Mouse (Mus musculus) intestine, embryonic 15.5 days (tissue): Measurements from ENCODE around the gene Npffr2. TPM values are rescaled to one million over a fixed set of nuclear protein-coding genes. Genes with fewer than 3 reads are reported as not detected.
"Not testable (repeated sequence)": the region's sequence is repeated elsewhere in the genome, so short reads cannot be mapped to it uniquely, and the experiment has no call there.

ENCODE experiments used
- ATAC-seq: fragments of 200-750 bp; cut with Nextera tagmentation; 2 replicates; pipeline ENCODE4 v1.8.0; 2017; ENCODE audit warnings: moderate TSS enrichment, moderate library complexity
- H3K27ac ChIP-seq: fragments of 300-500 bp; sonication (generic); 2 replicates; pipeline ENCODE4 v1.5.1; 2015; ENCODE audit warnings: mild to moderate bottlenecking, inconsistent platforms
- H3K27me3 ChIP-seq: fragments of 300-500 bp; sonication (generic); replicated peaks from 2 replicates; pipeline ENCODE4 v1.6.1; 2015; ENCODE audit warnings: inconsistent platforms
- H3K36me3 ChIP-seq: fragments of 300-500 bp; sonication (generic); 2 replicates; pipeline ENCODE4 v1.6.1; 2015; ENCODE audit warnings: inconsistent platforms
- H3K4me1 ChIP-seq: fragments of 300-500 bp; sonication (generic); replicated peaks from 2 replicates; pipeline ENCODE4 v1.6.1; 2015; ENCODE audit warnings: inconsistent platforms
- H3K4me2 ChIP-seq: fragments of 300-500 bp; sonication (generic); replicated peaks from 2 replicates; pipeline ENCODE4 v1.6.1; 2015; ENCODE audit warnings: mild to moderate bottlenecking, inconsistent platforms
- H3K4me3 ChIP-seq: fragments of 300-500 bp; sonication (generic); replicated peaks from 2 replicates; pipeline ENCODE4 v1.5.1; 2015; ENCODE audit warnings: inconsistent platforms
- H3K9ac ChIP-seq: fragments of 300-500 bp; sonication (generic); 2 replicates; pipeline ENCODE4 v1.6.1; 2015; ENCODE audit warnings: inconsistent platforms
- H3K9me3 ChIP-seq: fragments of 300-500 bp; sonication (generic); 2 replicates; pipeline ENCODE4 v1.6.1; 2016; ENCODE audit warnings: inconsistent platforms
- WGBS: fragments of 180-500 bp; shearing (Covaris S2); methylation state at CpG from one replicate; pipeline ENCODE4 v1.1.7; 2015; 5-methylcytosine and 5-hydroxymethylcytosine counted together
- polyA plus RNA-seq: library from polyadenylated mRNA; unstranded; fragments of >200 nt; fragmentation: Nextera tagmentation; extraction: Ambion mirVana; gene quantifications from 2 replicates; pipeline ENCODE4 v1.2.1, GENCODE M21; 2015

Npffr2 gene
- not detected in 2 replicates for polyA plus RNA-seq

GRCm38 (mm10) chr5:89526878-89527578 lies at the start of gene Npffr2:
Gene Npffr2, plus strand, starts transcription at chr5:89527429.
- ATAC-seq = peak; percentile 98
- Histone ChIP-seq H3K36me3 (no peaks in the 10 kb centered on the region), H3K9ac (no peak within 1 kb of the TSS), H3K9me3 (no peaks in the 10 kb centered on the region), H3K4me1 (peaks cover 2% of the 10 kb centered on the region; the same call in 1 of the 2 replicates), H3K4me2 (peak within 1 kb of the TSS; percentile 77), H3K27ac (no peak within 1 kb of the TSS), H3K4me3 (peak within 1 kb of the TSS; percentile 32), H3K27me3 (no peaks in the 10 kb centered on the region)
- 6% methylated on average over 23 of the region's 23 CpGs for WGBS

GRCm38 (mm10) chr5:89492560-89492959 lies 34.7 kb upstream of the Npffr2 start:
- WGBS = 91% methylated on average over 1 of the region's 1 CpGs
- Histone ChIP-seq H3K27ac (no peak overlapping the region), H3K27me3 (no peaks in the 10 kb centered on the region), H3K9me3 (no peaks in the 10 kb centered on the region), H3K36me3 (no peaks in the 10 kb centered on the region), H3K4me1 (no peaks in the 10 kb centered on the region), H3K4me2 (no peak overlapping the region), H3K4me3 (no peak overlapping the region), H3K9ac (no peak overlapping the region)
- ATAC-seq = no peak

GRCm38 (mm10) chr5:89500182-89500581 lies 27.0 kb upstream of the Npffr2 start:
- Histone ChIP-seq H3K4me3 (no peak overlapping the region), H3K27ac (no peak overlapping the region), H3K9me3 (no peaks in the 10 kb centered on the region), H3K4me1 (no peaks in the 10 kb centered on the region), H3K36me3 (no peaks in the 10 kb centered on the region), H3K9ac (no peak overlapping the region), H3K27me3 (no peaks in the 10 kb centered on the region), H3K4me2 (no peak overlapping the region)
- WGBS = 65% methylated on average over 6 of the region's 6 CpGs
- no peak for ATAC-seq

GRCm38 (mm10) chr5:89518641-89519040 lies 8.6 kb upstream of the Npffr2 start:
- no peak overlapping the region for H3K4me2 ChIP-seq
- no peak for ATAC-seq
- no peak overlapping the region for H3K27ac ChIP-seq
- H3K36me3 ChIP-seq = no peaks in the 10 kb centered on the region
- no peak overlapping the region for H3K9ac ChIP-seq
- no peaks in the 10 kb centered on the region for H3K9me3 ChIP-seq
- no peak overlapping the region for H3K4me3 ChIP-seq
- H3K4me1 ChIP-seq = no peaks in the 10 kb centered on the region
- H3K27me3 ChIP-seq = no peaks in the 10 kb centered on the region
- 72% methylated on average over 4 of the region's 4 CpGs for WGBS

- H3K4me3 ChIP-seq = peak overlapping the region; percentile 32
- H3K27ac ChIP-seq = no peak overlapping the region
- H3K4me1 ChIP-seq = peaks cover 2% of the 10 kb centered on the region; the same call in 1 of the 2 replicates
- peak; percentile 78 for ATAC-seq
- no peaks in the 10 kb centered on the region for H3K9me3 ChIP-seq
- H3K36me3 ChIP-seq = no peaks in the 10 kb centered on the region
- no peaks in the 10 kb centered on the region for H3K27me3 ChIP-seq
- peak overlapping the region; percentile 77 for H3K4me2 ChIP-seq
- H3K9ac ChIP-seq = no peak overlapping the region
- WGBS = 6% methylated on average over 14 of the region's 14 CpGs
Observed at GRCm38 (mm10) chr5:89526181-89526778, 949 bp upstream of the Npffr2 start.

- Histone ChIP-seq H3K36me3 (no peaks in the 10 kb centered on the region), H3K4me2 (no peak overlapping the region), H3K9me3 (no peaks in the 10 kb centered on the region), H3K27me3 (no peaks in the 10 kb centered on the region), H3K27ac (no peak overlapping the region), H3K9ac (no peak overlapping the region), H3K4me1 (peaks cover 2% of the 10 kb centered on the region; the same call in 1 of the 2 replicates), H3K4me3 (no peak overlapping the region)
- ATAC-seq = no peak
- WGBS = 47% methylated on average over 4 of the region's 4 CpGs
Observed at GRCm38 (mm10) chr5:89528951-89529350, 1.7 kb downstream of the Npffr2 start.

- H3K4me3 ChIP-seq = no peak overlapping the region
- no peak overlapping the region for H3K9ac ChIP-seq
- no peaks in the 10 kb centered on the region for H3K36me3 ChIP-seq
- ATAC-seq = no peak
- H3K27me3 ChIP-seq = no peaks in the 10 kb centered on the region
- H3K4me2 ChIP-seq = no peak overlapping the region
- H3K9me3 ChIP-seq = no peaks in the 10 kb centered on the region
- peaks cover 2% of the 10 kb centered on the region; the same call in 1 of the 2 replicates for H3K4me1 ChIP-seq
- 59% methylated on average over 2 of the region's 2 CpGs for WGBS
- no peak overlapping the region for H3K27ac ChIP-seq
Observed at GRCm38 (mm10) chr5:89529391-89529790, 2.2 kb downstream of the Npffr2 start.

- no peaks in the 10 kb centered on the region for H3K4me1 ChIP-seq
- no peaks in the 10 kb centered on the region for H3K9me3 ChIP-seq
- no peak overlapping the region for H3K4me2 ChIP-seq
- 93% methylated on average over 3 of the region's 3 CpGs for WGBS
- no peaks in the 10 kb centered on the region for H3K36me3 ChIP-seq
- H3K4me3 ChIP-seq = no peak overlapping the region
- no peak for ATAC-seq
- H3K27ac ChIP-seq = no peak overlapping the region
- H3K27me3 ChIP-seq = no peaks in the 10 kb centered on the region
- H3K9ac ChIP-seq = no peak overlapping the region
Observed at GRCm38 (mm10) chr5:89536018-89536417, 8.8 kb downstream of the Npffr2 start.

- Histone ChIP-seq H3K4me2 (no peak overlapping the region), H3K4me3 (no peak overlapping the region), H3K27me3 (no peaks in the 10 kb centered on the region), H3K9me3 (no peaks in the 10 kb centered on the region), H3K36me3 (no peaks in the 10 kb centered on the region), H3K9ac (no peak overlapping the region), H3K4me1 (no peaks in the 10 kb centered on the region), H3K27ac (no peak overlapping the region)
- WGBS = 76% methylated on average over 3 of the region's 3 CpGs
- no peak for ATAC-seq
Observed at GRCm38 (mm10) chr5:89542472-89542871, 15.2 kb downstream of the Npffr2 start.

GRCm38 (mm10) chr5:89543476-89543875 lies 16.2 kb downstream of the Npffr2 start:
- peak; percentile 58; the same call in 1 of the 2 replicates for ATAC-seq
- no peak overlapping the region for H3K9ac ChIP-seq
- H3K4me3 ChIP-seq = no peak overlapping the region
- H3K4me1 ChIP-seq = no peaks in the 10 kb centered on the region
- no peaks in the 10 kb centered on the region for H3K9me3 ChIP-seq
- no peaks in the 10 kb centered on the region for H3K27me3 ChIP-seq
- no peaks in the 10 kb centered on the region for H3K36me3 ChIP-seq
- no peak overlapping the region for H3K27ac ChIP-seq
- H3K4me2 ChIP-seq = no peak overlapping the region
- 41% methylated on average over 2 of the region's 2 CpGs for WGBS

GRCm38 (mm10) chr5:89559118-89559517 lies 31.9 kb downstream of the Npffr2 start:
- not testable (repeated sequence) for H3K27me3 ChIP-seq, H3K4me3 ChIP-seq, H3K4me1 ChIP-seq, H3K9ac ChIP-seq, H3K36me3 ChIP-seq, H3K27ac ChIP-seq, H3K9me3 ChIP-seq, H3K4me2 ChIP-seq, ATAC-seq
- WGBS = 53% methylated on average over 4 of the region's 4 CpGs

GRCm38 (mm10) chr5:89561381-89561780 lies 34.2 kb downstream of the Npffr2 start:
- H3K27me3 ChIP-seq = no peaks in the 10 kb centered on the region
- H3K36me3 ChIP-seq = no peaks in the 10 kb centered on the region
- H3K9ac ChIP-seq = no peak overlapping the region
- H3K9me3 ChIP-seq = no peaks in the 10 kb centered on the region
- no peaks in the 10 kb centered on the region for H3K4me1 ChIP-seq
- no peak overlapping the region for H3K4me3 ChIP-seq
- no peak overlapping the region for H3K4me2 ChIP-seq
- H3K27ac ChIP-seq = no peak overlapping the region
- no peak for ATAC-seq

GRCm38 (mm10) chr5:89578678-89579077 lies 51.4 kb downstream of the Npffr2 start:
- Histone ChIP-seq H3K4me2 (no peak overlapping the region), H3K9ac (no peak overlapping the region), H3K4me3 (no peak overlapping the region), H3K27me3 (no peaks in the 10 kb centered on the region), H3K4me1 (no peaks in the 10 kb centered on the region), H3K27ac (no peak overlapping the region), H3K9me3 (no peaks in the 10 kb centered on the region), H3K36me3 (no peaks in the 10 kb centered on the region)
- WGBS = 76% methylated on average over 1 of the region's 1 CpGs
- ATAC-seq = no peak
